8 mouse cellular contexts compared by ENCODE assay signal in the genomic region with DNA sequence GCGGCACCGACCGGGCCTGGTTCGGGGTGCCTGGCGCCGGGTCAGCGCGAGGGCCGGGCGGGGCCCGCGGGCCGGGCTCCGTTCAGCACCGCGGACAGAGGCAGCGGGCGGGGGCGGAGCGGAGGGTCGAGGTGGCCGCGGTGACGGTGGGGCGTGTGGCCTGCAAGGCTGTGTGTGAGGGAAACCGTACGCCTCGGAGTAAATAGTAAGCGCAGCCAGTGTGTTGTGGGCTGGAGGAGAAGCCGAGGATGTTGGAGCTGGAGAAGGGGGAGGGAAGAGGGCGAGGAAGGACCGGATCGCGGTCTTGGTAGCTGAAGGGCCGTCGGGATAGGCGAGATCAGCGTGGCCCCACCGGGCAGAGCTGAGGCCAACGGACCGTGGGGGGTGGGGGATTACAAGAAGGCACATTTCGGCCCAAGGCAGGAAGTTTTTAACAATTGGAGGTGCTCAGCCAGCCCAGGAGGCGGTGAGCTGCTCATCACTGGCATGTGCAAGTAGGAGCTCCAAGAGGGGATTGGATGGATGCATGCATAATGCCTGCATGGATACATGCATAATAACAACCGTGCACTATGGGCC. TPM values are rescaled to one million over a fixed set of nuclear protein-coding genes. Genes with fewer than 3 reads are reported as not detected.
DNase-seq lines count a peak whose midpoint lies in the region; ATAC-seq and TF ChIP-seq lines count a peak whose summit lies in the region.

No protein-coding gene starts in this region.

- 0 out of 2 replicates have a peak, but pooled peaks cover 5% of the 10 kb centered on the region for H3K4me1 ChIP-seq in intestine, embryonic 16.5 days (ENCODE audit: control insufficient read depth, insufficient read depth, low read length)
- H3K4me1 ChIP-seq in limb, embryonic 11.5 days (ENCODE audit: control insufficient read depth, insufficient read depth, low read length): 0 out of 2 replicates have a peak, but pooled peaks cover 4% of the 10 kb centered on the region
- H3K4me1 ChIP-seq in midbrain, embryonic 10.5 days: peaks cover 17% of the 10 kb centered on the region
- H3K4me1 ChIP-seq in small intestine, adult 2 months (ENCODE audit: control insufficient read depth, insufficient read depth, insufficient read length, low read length): peaks cover 3% of the 10 kb centered on the region

- peak overlapping the region; percentile 97 for H3K4me2 ChIP-seq in intestine, embryonic 16.5 days (ENCODE audit: low read depth, low read length)
- H3K4me2 ChIP-seq in limb, embryonic 11.5 days (ENCODE audit: low read depth, severe bottlenecking): peak overlapping the region; percentile 97

- peak; percentile 75 to 90 for DNase-seq in adrenal gland, adult (ENCODE audit: inconsistent age in 2 of 2, low spot score in 1 of 2)
- DNase-seq in adrenal gland, adult 8-10 months: no peak
- DNase-seq in gastrocnemius, postnatal 14 days: peak; percentile 62
- peak; percentile 85 for DNase-seq in limb, embryonic 11.5 days (ENCODE audit: low spot score)
- peak; percentile 75 for DNase-seq in midbrain, embryonic 10.5 days (ENCODE audit: low spot score)

- H3K27me3 ChIP-seq in intestine, embryonic 16.5 days (replicated peaks; ENCODE audit: control insufficient read depth, insufficient read depth, low read length): peaks cover 36% of the 10 kb centered on the region; the same call in 1 of the 2 replicates
- H3K27me3 ChIP-seq in limb, embryonic 11.5 days (ENCODE audit: control insufficient read depth, insufficient read depth, low read length): peaks cover 24% of the 10 kb centered on the region
- peaks cover 43% of the 10 kb centered on the region for H3K27me3 ChIP-seq in midbrain, embryonic 10.5 days (ENCODE audit: low read depth, poor library complexity, severe bottlenecking)
- peaks cover 33% of the 10 kb centered on the region for H3K27me3 ChIP-seq in small intestine, adult 2 months (ENCODE audit: control insufficient read depth, insufficient read depth, low read length)

- H3K9me3 ChIP-seq in intestine, embryonic 16.5 days (ENCODE audit: control insufficient read depth, low read length): no peaks in the 10 kb centered on the region
- H3K9me3 ChIP-seq in limb, embryonic 11.5 days (ENCODE audit: control insufficient read depth, low read length): no peaks in the 10 kb centered on the region
- H3K9me3 ChIP-seq in midbrain, embryonic 10.5 days (replicated peaks): no peaks in the 10 kb centered on the region

- peak; percentile 93 for ATAC-seq in common myeloid progenitor, adult 5-6 weeks (replicated peaks; ENCODE audit: low read depth, poor library complexity, severe bottlenecking)
- ATAC-seq in intestine, embryonic 16.5 days: peak; percentile 85
- peak; percentile 75 for ATAC-seq in limb, embryonic 11.5 days (ENCODE audit: insufficient number of reproducible peaks, low FRiP score, low TSS enrichment, low read depth)

- H3K4me3 ChIP-seq in intestine, embryonic 16.5 days (ENCODE audit: low read length): peak overlapping the region; percentile 62
- H3K4me3 ChIP-seq in limb, embryonic 11.5 days (ENCODE audit: low read depth, low read length): peak overlapping the region; percentile 37; the same call in 1 of the 2 replicates
- peak overlapping the region; percentile 65 for H3K4me3 ChIP-seq in midbrain, embryonic 10.5 days
- peak overlapping the region; percentile 45 for H3K4me3 ChIP-seq in small intestine, adult 2 months (ENCODE audit: low read depth, low read length)

- no peak for TF ChIP-seq CTCF in small intestine, adult 2 months (IDR thresholded peaks at IDR 0.05; ENCODE audit: extremely low read depth, insufficient read length, insufficient replicate concordance, low read depth, low read length)

- H3K9ac ChIP-seq in intestine, embryonic 16.5 days (ENCODE audit: low read depth, low read length): peak overlapping the region; percentile 14; the same call in 1 of the 2 replicates
- H3K9ac ChIP-seq in limb, embryonic 11.5 days (ENCODE audit: low read length): no peak overlapping the region

- no peak overlapping the region for H3K27ac ChIP-seq in intestine, embryonic 16.5 days (ENCODE audit: low read length)
- no peak overlapping the region for H3K27ac ChIP-seq in limb, embryonic 11.5 days (replicated peaks; ENCODE audit: low read depth, low read length)
- H3K27ac ChIP-seq in midbrain, embryonic 10.5 days (replicated peaks): peak overlapping the region; percentile 64
- H3K27ac ChIP-seq in small intestine, adult 2 months (ENCODE audit: insufficient read depth, low read depth, low read length): no peak overlapping the region

- H3K36me3 ChIP-seq in intestine, embryonic 16.5 days (ENCODE audit: control insufficient read depth, insufficient read depth, low read length): no peaks in the 10 kb centered on the region
- H3K36me3 ChIP-seq in limb, embryonic 11.5 days (ENCODE audit: control insufficient read depth, insufficient read depth, low read length): no peaks in the 10 kb centered on the region
- no peaks in the 10 kb centered on the region for H3K36me3 ChIP-seq in midbrain, embryonic 10.5 days
- H3K36me3 ChIP-seq in small intestine, adult 2 months (ENCODE audit: control insufficient read depth, insufficient read depth, low read length): no peaks in the 10 kb centered on the region

- WGBS in intestine, embryonic 16.5 days: 2% methylated on average over 43 of the region's 44 CpGs
- 1% methylated on average over 44 of the region's 44 CpGs for WGBS in limb, embryonic 11.5 days
- 1% methylated on average over 44 of the region's 44 CpGs for WGBS in midbrain, embryonic 10.5 days
- WGBS in small intestine, adult 2 months: 6% methylated on average over 44 of the region's 44 CpGs

- intact Hi-C loops in gastrocnemius, postnatal 14 days (cut with DNase I; ENCODE audit: low total_unique reads): no loop called here

- no peak for TF ChIP-seq POLR2A in small intestine, adult 2 months (IDR thresholded peaks at IDR 0.05; ENCODE audit: low read depth, low read length)

RNA-seq across cellular contexts. Expression of a gene that starts 0.6 kb away (rescaled TPM):
- 1 to 10 TPM; 1.2 to 4.5 (median 2.6) TPM for total RNA-seq in adrenal gland, adult 8-10 months (2022)
- total RNA-seq in common myeloid progenitor, adult 5-6 weeks (2017): 0.32 TPM in 1 of 2 replicates, not detected in the other
- under 1 TPM in 1 of 2 experiments, not detected in 1; 0.08 TPM for total RNA-seq in gastrocnemius, postnatal 14 days (2021)
- 0.18 and 0.21 TPM in 2 replicates for polyA plus RNA-seq in intestine, embryonic 16.5 days (2015; fragmentation: Nextera tagmentation; extraction: Ambion mirVana)
- polyA plus RNA-seq in limb, embryonic 11.5 days (2014; fragmentation: Nextera tagmentation; extraction: Ambion mirVana): not detected in 2 replicates
- 0.49 and 1.5 TPM in 2 replicates for polyA plus RNA-seq in midbrain, embryonic 10.5 days (2016; fragmentation: Nextera tagmentation; extraction: Ambion mirVana)
- polyA plus RNA-seq in small intestine, adult 2 months (2012; rRNA removed): 0.22 and 2.4 TPM in 2 replicates

RNA-seq across cellular contexts. Expression of a gene that starts 24.9 kb away (rescaled TPM):
- 10 to 100 TPM; 26.6 to 47.2 (median 39.0) TPM for total RNA-seq in adrenal gland, adult 8-10 months (2022)
- total RNA-seq in common myeloid progenitor, adult 5-6 weeks (2017): 0.39 and 3.4 TPM in 2 replicates
- 10 to 100 TPM; 10.3 to 12.7 TPM for total RNA-seq in gastrocnemius, postnatal 14 days (2021)
- polyA plus RNA-seq in intestine, embryonic 16.5 days (2015; fragmentation: Nextera tagmentation; extraction: Ambion mirVana): 20.4 and 20.8 TPM in 2 replicates
- 2.7 and 3.6 TPM in 2 replicates for polyA plus RNA-seq in limb, embryonic 11.5 days (2014; fragmentation: Nextera tagmentation; extraction: Ambion mirVana)
- polyA plus RNA-seq in midbrain, embryonic 10.5 days (2016; fragmentation: Nextera tagmentation; extraction: Ambion mirVana): 1.3 and 1.9 TPM in 2 replicates
- polyA plus RNA-seq in small intestine, adult 2 months (2012; rRNA removed): 4.8 and 6.8 TPM in 2 replicates

RNA-seq across cellular contexts. Expression of a gene that starts 40.1 kb away (rescaled TPM):
- not detected for total RNA-seq in adrenal gland, adult 8-10 months (2022)
- not detected in 2 replicates for total RNA-seq in common myeloid progenitor, adult 5-6 weeks (2017)
- total RNA-seq in gastrocnemius, postnatal 14 days (2021): not detected
- not detected in 2 replicates for polyA plus RNA-seq in intestine, embryonic 16.5 days (2015; fragmentation: Nextera tagmentation; extraction: Ambion mirVana)
- polyA plus RNA-seq in limb, embryonic 11.5 days (2014; fragmentation: Nextera tagmentation; extraction: Ambion mirVana): not detected in 2 replicates
- polyA plus RNA-seq in midbrain, embryonic 10.5 days (2016; fragmentation: Nextera tagmentation; extraction: Ambion mirVana): not detected in 2 replicates
- polyA plus RNA-seq in small intestine, adult 2 months (2012; rRNA removed): not detected in 2 replicates

RNA-seq across cellular contexts. Expression of a gene that starts 43.5 kb away (rescaled TPM):
- 100 to 1,000 TPM; 285 to 331 (median 289) TPM for total RNA-seq in adrenal gland, adult 8-10 months (2022)
- 12.5 and 15.3 TPM in 2 replicates for total RNA-seq in common myeloid progenitor, adult 5-6 weeks (2017)
- 10 to 100 TPM; 17.8 to 19.3 TPM for total RNA-seq in gastrocnemius, postnatal 14 days (2021)
- 27.4 and 30.0 TPM in 2 replicates for polyA plus RNA-seq in intestine, embryonic 16.5 days (2015; fragmentation: Nextera tagmentation; extraction: Ambion mirVana)
- polyA plus RNA-seq in limb, embryonic 11.5 days (2014; fragmentation: Nextera tagmentation; extraction: Ambion mirVana): 6.2 and 6.4 TPM in 2 replicates
- 6.8 and 10.5 TPM in 2 replicates for polyA plus RNA-seq in midbrain, embryonic 10.5 days (2016; fragmentation: Nextera tagmentation; extraction: Ambion mirVana)
- 23.6 and 38.3 TPM in 2 replicates for polyA plus RNA-seq in small intestine, adult 2 months (2012; rRNA removed)

RNA-seq across cellular contexts. Expression of a gene that starts 46.5 kb away (rescaled TPM):
- 10 to 100 TPM; 41.1 to 65.1 (median 54.5) TPM for total RNA-seq in adrenal gland, adult 8-10 months (2022)
- total RNA-seq in common myeloid progenitor, adult 5-6 weeks (2017): 27.8 and 36.5 TPM in 2 replicates
- total RNA-seq in gastrocnemius, postnatal 14 days (2021): 1 to 10 TPM; 6.0 to 6.2 TPM
- polyA plus RNA-seq in intestine, embryonic 16.5 days (2015; fragmentation: Nextera tagmentation; extraction: Ambion mirVana): 85.7 and 94.6 TPM in 2 replicates
- 21.5 and 24.9 TPM in 2 replicates for polyA plus RNA-seq in limb, embryonic 11.5 days (2014; fragmentation: Nextera tagmentation; extraction: Ambion mirVana)
- 34.0 and 34.4 TPM in 2 replicates for polyA plus RNA-seq in midbrain, embryonic 10.5 days (2016; fragmentation: Nextera tagmentation; extraction: Ambion mirVana)
- polyA plus RNA-seq in small intestine, adult 2 months (2012; rRNA removed): 60.3 and 96.4 TPM in 2 replicates
